Mouse (Mus musculus) heart, postnatal 14 days (tissue): Measurements from ENCODE around the gene Rgs8. TPM values are rescaled to one million over a fixed set of nuclear protein-coding genes. Genes with fewer than 3 reads are reported as not detected.

Experiments used
- DNase-seq, 2 experiments: peaks; one replicate each; pipeline ENCODE4 v3.0.0; 2021 to 2022
- intact Hi-C: fragments of 180-260 bp; cut with DNase I; formaldehyde crosslinking; loops from one replicate; pipeline ENCODE4 v1.15.1; 2025
- total RNA-seq, 2 experiments: library from RNA; stranded (reverse); gene quantifications; 2 replicates each; pipeline ENCODE4 v1.2.3; 2021

The Rgs8 gene
- total RNA-seq, 2 experiments from 2014 or later, result not detected

DNA sequence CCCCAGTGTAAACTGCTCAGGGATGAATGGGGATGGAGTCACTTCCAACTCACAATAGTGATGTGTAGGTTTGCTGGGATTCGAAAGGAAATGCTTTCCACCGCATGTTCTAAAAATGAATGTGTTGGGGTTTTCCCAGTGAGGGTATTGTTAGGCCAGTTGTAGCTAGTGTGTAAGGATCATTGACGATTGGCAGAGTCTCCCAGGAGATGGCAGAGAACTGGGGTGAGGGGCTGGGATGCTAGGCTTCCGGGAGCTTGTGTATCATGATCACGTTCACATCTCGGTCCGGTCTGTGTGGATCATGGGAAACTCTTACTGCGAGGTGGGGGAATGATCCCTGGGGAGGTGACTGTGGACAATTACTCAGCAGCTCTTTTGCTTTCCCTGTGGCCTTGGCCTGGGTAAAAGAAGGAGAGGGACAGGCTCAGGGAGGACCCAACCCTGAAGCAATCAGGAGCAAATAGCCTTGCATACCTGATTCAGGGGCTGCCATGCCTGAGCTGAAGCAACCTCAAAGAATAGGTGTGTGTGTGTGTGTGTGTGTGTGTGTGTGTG, 50.1 kb downstream of the Rgs8 start:
- intact Hi-C loops, result no loop called here
- peak in 1 of 2 experiments; percentile 8 for DNase-seq

DNA sequence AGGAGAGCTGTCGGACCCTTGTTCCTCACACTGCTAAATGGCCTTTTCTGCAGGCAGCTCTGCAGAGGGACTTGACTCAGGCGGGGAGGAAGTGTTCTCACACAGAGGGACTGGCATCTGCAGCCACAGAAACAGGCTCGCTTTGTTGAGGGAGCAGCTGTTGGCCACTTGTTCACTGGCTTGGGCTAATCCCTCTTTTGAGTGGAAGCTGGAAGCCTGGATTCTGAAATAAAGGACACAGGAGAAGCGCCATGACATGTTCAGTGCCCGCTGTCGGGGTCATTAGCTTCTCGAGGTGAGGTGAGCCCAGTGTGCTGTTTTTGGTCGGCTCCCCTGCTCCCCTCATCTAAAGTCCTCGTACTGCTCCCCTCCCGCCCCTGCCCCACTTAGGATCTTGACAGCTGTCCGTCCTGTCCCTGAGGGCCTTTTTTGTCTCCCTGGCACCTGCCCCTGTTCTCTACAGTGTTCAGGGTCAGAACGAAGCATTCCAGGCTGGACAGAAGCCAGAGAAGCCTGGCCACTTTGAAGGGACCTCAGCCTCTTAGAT, 50.7 kb downstream of the Rgs8 start:
- intact Hi-C loops, result no loop called here

DNA sequence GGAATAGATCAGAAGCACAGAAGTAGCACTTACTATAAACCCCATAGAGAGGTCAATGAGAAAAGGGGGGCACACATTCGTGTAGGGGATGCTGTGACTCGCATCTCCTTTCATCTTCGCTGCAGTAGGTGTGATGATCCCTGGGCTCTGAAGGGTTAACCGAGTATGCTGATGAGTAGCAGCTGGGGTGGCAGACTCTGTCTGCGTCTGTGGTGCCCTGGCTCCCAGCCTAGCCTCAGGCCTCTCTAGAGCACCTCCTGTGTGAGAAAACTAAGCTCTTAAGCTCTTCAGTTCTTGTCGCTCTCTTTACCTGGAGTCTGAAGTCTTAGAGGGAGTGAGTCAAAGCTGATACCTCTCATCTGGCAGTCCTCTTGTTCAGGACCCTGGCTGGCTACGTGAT, 51.3 kb downstream of the Rgs8 start:
- DNase-seq, result no peak
- intact Hi-C loops, result no loop called here

More for the DNA sequence above, 50.7 kb downstream of the Rgs8 start:
- peak; percentile 6 to 52 for DNase-seq

DNA sequence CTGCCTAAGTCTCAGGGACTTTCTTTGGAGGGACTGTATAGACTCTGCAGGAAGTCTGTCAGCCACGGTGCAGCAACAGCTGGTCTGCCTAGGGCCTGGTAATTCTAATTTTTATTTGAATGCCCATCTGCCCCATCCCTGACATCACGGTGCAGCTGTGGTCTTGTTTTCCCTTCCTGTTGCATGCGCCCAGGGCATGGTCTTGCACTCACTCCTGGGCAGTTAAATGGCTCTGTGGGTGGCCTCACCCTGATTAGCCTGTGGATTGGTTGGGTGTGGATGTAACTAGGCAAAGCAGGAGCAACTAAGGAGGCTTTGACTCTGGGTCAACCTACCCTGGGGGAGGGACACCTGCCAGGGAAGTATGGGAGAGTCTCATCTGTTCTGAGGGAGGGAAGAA, 52.2 kb downstream of the Rgs8 start:
- intact Hi-C loops, result no loop called here
- DNase-seq, result no peak

DNA sequence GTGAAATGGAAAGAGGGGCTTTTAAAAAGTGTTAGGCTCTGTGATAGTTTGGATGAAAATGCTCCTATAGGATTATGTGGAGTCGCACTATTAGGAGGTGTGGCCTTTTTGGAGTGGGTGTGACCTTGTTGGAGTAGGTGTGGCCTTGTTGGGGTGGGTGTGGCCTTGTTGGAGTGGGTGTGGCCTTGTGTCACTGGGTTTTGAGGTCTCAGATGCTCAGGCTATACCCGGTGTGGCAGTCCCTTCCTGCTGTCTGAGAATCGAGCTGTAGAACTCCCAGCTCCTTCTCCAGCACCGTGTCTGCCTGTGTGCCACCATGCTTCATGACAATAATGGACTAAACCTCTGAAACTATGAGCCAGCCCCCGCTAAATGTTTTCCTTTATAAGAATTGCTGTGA, 55.8 kb downstream of the Rgs8 start:
- intact Hi-C loops, result no loop called here
- DNase-seq, result no peak

DNA sequence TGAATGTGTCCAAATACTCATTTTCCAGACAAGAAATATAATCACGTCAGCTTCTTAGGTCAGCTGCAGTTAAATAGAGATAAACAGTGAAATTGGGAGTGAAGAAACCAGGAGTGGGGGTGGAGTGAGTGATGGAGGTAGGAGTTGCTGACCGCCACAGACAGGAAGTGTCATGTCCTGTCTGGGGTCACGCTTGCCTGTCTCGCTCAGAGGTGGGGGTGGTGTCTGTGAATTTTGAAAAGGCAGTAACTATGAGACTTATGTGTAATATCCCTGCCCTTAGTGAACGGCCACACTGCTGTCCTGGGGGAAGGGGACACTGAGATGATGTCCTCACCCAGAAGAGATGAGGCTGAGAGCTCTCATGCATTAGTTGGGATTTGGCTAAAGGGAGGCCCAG, 56.6 kb downstream of the Rgs8 start:
- no peak for DNase-seq
- intact Hi-C loops, result no loop called here

DNA sequence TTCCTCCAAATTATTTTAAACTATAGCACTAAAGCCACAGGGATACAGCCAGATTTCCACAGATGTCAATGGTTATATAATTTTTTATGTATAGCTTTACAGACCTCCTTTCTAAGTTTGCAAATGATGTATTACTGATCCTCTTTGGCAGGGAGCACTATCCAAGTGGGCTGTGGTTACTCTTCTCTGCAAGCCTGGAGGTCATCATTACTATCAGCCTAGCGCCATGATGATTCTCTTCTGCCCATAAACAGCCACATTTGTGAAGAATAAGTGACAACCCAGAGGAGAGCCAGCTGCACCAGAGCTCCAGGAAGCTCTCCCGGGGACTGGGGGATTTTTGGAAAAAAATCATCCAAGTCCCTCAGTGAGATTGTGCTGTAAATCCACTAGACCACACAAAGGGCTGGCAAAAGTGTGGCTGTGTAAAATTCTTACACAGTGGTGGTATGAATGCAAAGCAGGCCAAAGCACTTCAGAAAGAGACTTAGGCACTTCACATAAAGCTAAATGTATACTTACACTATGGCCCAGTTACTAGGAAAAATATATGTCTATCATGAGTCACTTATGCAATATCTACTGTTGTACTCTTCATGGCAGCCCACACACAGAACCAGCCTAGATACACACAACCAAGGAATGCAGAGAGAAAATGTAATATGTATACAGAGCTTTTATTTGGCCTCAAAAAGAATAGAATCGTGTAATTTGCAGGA, 58.9 kb downstream of the Rgs8 start:
- intact Hi-C loops, result no loop called here
- no peak for DNase-seq

DNA sequence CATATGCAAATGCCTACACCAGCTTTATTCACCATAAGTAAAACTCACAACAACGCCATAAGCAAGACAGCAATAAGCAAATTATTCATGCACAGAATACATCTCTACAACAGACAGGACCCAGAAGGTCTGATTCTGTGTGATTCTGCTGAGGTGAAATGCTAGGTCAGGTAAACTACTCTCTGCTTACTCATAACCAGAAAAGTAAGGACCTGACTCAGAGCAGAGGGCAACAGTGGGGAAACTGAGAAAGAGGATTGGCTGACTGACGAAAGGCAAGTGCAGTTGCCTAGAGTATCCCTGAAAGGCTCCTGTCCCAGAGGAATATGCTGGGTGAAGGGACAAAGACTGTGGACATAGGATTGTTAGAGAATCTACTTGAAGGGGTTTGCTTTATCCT, 59.8 kb downstream of the Rgs8 start:
- intact Hi-C loops, result no loop called here
- DNase-seq, result no peak

DNA sequence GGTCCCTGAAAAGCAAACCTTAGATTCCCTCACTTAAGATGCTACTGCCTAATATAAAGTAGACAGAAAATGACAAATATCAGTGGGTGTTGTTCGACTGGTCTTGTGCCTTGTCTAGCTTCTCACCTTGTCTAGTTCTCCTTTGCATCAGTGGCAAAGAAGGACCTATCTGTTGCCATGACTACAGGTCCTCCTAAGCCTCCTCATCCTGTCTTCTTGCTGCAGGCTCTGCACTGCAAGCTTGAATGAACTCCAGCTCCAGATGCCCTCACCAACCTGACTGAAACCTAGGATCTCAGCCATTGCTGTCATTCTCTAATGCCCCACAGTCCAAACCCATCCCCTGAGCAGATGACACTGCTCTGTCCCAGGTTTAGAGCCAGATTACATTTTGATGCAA, 65.2 kb downstream of the Rgs8 start:
- no peak for DNase-seq
- intact Hi-C loops, result no loop called here

DNA sequence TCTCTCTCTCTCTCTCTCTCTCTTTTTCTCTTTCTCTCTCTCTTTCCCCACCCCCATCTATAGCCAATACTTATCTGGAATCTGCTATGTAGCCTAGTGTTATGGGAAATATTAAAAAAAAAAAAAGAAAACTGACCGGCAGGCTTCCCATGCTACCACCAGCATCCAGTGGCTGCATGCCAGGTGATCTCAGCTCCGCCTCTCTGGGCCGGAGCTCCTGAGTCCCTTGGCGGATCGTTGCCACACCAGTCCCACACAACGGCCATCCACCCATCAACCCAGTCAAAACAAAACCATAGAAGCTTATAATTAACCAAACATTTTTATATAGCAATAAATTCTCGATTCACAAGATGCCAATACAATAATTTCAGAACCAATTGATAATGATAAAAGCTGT, 68.1 kb downstream of the Rgs8 start:
- intact Hi-C loops, result no loop called here
- DNase-seq, result no peak

DNA sequence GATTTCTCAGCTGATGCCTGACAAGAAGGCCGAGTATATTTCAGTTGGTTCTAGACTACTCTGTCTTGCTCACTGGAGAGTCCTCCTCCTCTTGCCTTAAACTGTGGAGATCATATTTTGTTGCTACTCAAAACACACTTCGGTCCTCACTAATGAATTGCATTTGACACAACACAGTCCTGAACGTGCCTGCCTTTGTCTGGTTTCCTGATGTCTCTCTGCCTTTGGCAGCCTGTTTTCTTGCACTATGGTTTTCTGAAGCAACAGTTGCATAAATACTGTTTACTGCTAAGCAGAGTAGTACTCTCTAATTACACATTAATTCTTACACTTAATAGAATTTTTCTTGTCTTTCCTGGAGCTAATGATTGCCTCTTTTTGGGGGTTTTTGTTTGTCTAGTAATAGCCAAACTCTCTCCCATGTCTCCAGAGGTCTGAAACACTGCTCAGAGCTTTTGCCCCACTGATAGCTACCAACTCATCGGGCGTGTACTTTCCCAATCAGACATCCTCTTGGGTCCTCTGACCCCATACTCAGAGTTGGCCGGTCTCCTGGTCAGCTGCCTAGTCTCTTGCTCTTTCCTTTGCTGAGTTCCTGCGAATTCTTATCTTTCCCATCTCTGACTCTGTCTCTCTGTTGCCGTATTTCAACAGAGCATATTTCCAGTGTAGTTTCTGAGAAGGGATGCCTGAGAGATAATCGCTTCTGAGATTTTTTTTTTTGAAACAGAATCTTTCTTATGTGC, 68.9 kb downstream of the Rgs8 start:
- DNase-seq, result no peak
- intact Hi-C loops, result no loop called here

DNA sequence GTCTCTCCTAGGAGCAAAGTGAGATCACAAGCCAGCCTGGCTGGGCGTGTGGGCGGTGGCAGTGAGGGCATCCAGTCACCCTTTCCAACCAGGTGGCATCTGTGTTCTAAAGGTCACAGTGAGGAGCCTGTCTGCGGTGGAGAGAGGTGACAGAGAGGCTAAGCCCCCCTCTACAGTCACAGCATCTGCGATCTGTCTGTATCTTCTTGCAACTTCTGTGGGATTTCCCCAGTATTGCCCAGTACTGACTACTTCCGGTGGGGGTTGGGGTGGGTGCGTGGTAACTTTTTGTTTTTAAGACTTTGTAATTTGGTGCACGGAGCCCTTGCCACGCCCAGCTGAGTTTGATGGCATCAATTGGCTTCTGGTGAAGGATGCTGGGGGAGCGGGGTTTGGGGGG, 70.6 kb downstream of the Rgs8 start:
- intact Hi-C loops, result no loop called here
- DNase-seq, result no peak

DNA sequence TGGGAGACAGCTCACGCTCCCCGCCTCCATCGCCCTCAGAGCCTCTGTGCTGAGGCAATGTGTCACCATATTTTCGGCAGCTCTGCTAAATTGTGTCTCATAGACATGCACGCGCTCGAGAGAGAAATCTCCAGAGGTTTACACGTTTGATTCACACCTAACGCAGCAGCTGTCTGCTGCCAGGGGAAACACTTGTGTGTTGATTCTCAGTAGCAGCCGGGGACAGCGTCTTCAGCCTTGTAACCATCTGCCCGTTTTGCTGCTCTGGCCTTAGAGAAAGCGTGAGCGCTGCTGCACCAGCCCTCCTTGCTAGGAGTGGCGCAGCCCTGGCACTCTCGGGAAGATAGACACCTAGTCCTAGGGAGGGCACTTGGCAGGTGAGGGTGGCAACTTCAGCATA, 73.8 kb downstream of the Rgs8 start:
- intact Hi-C loops, result no loop called here
- DNase-seq, result no peak

DNA sequence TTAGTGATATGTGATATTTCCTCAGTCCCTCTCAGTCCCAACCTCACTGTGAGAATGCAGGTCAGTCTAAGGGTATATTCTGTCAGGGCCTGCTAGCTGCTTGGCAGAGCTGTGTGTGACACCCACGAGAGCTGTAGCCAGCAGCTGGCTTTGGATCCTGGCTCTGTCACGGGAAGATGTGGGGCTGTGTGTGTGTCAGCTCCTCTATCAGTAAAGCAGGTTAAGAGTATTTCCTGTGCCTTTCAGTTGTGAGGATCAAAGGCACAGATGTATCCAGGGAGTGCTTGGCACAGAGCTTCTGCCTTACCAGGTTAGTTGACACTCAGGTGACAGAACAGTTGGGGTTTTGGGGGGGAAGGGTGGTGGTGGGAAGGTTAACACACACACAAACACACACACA, 77.0 kb downstream of the Rgs8 start:
- DNase-seq, result no peak
- intact Hi-C loops, result no loop called here

DNA sequence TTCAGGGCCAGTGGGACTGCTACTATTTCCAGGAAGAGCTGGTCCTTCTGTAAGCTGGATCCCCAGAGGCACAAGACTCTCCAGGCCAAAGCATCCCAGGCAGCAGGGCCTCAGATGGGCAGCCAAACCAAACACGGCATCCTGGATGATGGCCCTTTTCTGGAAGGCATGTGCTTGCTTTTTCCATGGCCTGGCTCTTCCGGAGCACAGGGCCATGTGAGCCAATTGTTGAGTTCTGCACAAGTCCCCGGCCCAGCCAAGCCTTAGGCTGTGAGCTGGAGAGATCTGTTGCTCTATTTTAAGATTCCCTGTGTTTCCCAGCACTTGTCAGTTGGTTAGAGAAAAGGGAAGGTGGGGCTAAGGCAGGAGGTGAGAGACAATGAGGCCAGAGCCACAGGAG, 77.8 kb downstream of the Rgs8 start:
- DNase-seq, result peak; percentile 61 to 72
- intact Hi-C loops, result no loop called here

DNA sequence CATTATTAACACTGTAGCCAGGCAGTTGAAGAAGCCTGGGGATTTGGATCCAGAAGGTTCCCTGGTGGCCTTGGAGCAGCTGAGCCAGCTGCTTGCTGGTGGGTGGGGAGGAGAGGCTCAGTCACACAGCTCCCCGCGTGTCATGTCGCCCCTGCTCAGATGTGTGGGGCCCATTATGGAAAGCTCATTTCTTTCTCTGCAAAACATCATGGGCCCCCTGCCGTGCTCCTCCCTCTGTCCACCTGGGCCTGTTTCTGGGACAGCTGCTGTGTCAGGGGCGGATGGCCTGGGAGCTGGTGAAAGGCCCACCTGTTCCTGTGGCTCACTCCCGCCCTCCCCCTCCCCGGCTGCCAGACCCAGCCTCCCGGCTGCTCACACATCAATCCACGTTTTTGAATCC, 80.4 kb downstream of the Rgs8 start:
- intact Hi-C loops, result no loop called here
- no peak for DNase-seq

DNA sequence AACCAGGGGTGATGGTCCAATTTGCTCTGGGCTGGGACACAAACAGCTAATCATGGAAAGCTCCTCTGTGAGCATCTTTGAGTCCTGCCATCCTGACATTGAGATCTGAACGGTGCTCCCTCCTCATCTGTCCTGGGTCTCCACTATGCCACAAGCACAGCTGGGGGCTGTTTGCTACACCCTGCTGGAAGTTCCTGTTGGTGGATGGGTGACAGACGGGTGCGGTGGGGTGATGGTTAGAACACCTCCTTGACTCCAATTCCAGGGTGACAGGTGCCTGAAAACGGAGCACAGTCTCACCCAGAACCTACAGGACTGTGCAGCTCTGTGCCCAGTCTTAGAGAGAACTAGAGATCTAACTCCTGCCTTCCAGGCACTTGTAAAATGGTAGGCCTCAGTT, 82.0 kb downstream of the Rgs8 start:
- DNase-seq, result no peak
- intact Hi-C loops, result loop anchor here (5.0 kb wide), 1 partner anchor 53 kb away; no protein-coding TSS in a partner anchor

DNA sequence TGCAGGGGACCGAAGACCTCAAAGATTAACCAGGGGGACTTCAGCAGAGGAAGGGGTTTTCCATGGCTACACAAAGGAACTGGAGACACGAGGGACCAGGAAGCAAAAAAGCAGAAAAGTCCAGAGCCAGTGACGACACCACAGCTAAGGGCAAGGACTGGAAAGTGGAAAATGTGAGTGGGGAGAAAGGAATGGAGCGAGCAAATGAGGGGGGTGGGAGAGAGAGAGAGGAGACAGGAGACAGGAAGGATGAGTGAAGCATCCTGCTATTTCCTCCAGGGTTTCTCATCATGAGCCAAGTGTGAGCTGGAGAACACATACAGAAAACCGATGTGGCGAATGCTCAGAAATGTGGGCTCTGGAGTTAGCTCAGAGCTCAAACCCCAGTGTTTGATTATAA, 83.3 kb downstream of the Rgs8 start:
- intact Hi-C loops, result loop anchor here (5.0 kb wide), 1 partner anchor 54 kb away; no protein-coding TSS in a partner anchor
- DNase-seq, result no peak

DNA sequence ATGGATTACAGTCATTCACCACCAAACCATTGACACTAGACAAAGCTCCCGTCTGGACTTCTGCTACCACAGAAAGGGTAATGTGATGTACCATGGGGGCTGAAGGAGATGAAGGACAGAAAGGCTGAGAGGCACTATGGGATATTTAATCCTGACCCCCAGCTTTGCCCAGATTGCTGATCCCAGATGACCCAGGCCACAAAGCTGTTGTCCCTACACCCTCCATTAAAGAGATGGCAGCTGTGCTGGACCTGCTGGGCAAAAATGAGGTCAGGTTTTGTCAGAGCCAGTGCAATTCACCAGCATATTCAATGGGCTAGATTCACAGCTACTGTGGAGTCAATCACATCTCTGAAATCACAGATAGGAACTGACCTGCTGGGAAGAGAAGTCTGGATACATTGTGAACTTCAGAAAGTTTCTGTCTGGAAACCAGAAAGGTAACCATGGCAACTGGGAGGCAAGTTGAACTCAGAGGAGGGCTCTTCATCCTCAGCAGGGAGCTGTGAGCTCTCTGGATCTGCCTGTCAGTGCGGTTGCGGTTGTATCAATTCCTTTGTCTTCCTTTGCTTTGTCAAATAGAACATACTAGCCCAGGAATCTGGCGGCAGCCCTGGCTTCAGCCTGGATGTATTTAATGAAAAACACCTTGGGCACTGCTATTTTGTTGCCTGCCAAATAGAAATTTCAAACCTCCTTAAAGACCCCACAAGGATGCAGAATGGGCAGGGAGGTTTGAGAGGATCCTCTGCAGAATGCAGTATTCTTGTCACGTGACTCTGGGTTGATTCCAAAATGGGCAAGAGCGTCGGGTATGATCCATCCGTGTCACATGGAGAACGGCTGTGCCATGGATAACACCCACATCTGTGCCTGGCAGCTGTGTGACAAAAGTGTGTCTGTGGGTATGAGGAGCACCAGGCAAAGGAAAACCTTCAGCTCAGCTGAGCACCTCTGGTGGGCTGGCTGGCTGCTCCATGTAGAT, 84.6 kb downstream of the Rgs8 start:
- DNase-seq, result no peak
- intact Hi-C loops, result loop anchor here (5.0 kb wide), 1 partner anchor 55 kb away; no protein-coding TSS in a partner anchor

DNA sequence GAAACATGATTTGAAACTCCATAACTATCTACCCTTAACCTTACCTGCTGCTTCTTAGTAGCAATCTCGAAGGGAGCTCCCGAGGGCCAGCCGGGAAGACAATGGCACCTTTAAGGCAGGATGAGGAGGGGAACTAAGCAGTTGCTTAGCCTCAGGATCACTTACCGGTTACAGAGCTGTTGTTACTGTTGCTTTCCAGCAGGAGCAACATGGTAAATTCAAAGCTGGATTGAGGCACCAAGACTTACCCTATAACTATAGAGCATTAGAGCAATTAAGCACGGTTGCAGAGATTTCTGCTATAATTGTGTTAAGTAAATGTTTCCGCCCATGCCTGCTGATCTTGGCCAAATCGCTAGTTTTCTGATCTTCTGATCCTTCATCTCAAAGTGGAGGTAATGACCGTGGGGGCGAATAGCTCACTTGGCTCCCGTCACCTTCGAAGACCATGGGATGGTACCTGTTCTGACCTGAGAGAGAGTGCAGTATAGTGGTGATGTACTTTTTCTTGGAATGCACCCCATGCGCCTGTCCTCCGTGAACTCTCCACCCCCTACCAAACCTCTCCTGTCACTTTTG, 86.7 kb downstream of the Rgs8 start:
- DNase-seq, result no peak
- intact Hi-C loops, result loop anchor here (5.0 kb wide), 1 partner anchor 57 kb away; no protein-coding TSS in a partner anchor
